Mouse (Mus musculus): ENCODE data around the gene Cym. TPM values are rescaled to one million over a fixed set of nuclear protein-coding genes. Genes with fewer than 3 reads are reported as not detected.

Gene Cym
- total RNA-seq, 1 experiment from 2014 or later: not detected

- no peak for ATAC-seq (replicated peaks in 1 of 2; ENCODE audit: insufficient read depth in 1 of 2, low FRiP score in 2 of 2, low TSS enrichment in 1 of 2, low read depth in 1 of 2, poor library complexity in 2 of 2, severe bottlenecking in 2 of 2)
These were observed 9.7 kb upstream of the Cym start for GRCm38 (mm10) chr3:107231202-107231601.

GRCm38 (mm10) chr3:107230527-107230926, 9.0 kb upstream of the Cym start, which contains the start of gene A630076J17Rik:
Gene A630076J17Rik (plus strand): TSS chr3:107230614.
- no peak for ATAC-seq (replicated peaks in 1 of 2; ENCODE audit: insufficient read depth in 1 of 2, low FRiP score in 2 of 2, low TSS enrichment in 1 of 2, low read depth in 1 of 2, poor library complexity in 2 of 2, severe bottlenecking in 2 of 2)

GRCm38 (mm10) chr3:107229822-107230221, 8.3 kb upstream of the Cym start:
- no peak for ATAC-seq (replicated peaks in 1 of 2; ENCODE audit: insufficient read depth in 1 of 2, low FRiP score in 2 of 2, low TSS enrichment in 1 of 2, low read depth in 1 of 2, poor library complexity in 2 of 2, severe bottlenecking in 2 of 2)

GRCm38 (mm10) chr3:107229221-107229620, 7.7 kb upstream of the Cym start:
- no peak for ATAC-seq (replicated peaks in 1 of 2; ENCODE audit: insufficient read depth in 1 of 2, low FRiP score in 2 of 2, low TSS enrichment in 1 of 2, low read depth in 1 of 2, poor library complexity in 2 of 2, severe bottlenecking in 2 of 2)

- no peak for ATAC-seq (replicated peaks in 1 of 2; ENCODE audit: insufficient read depth in 1 of 2, low FRiP score in 2 of 2, low TSS enrichment in 1 of 2, low read depth in 1 of 2, poor library complexity in 2 of 2, severe bottlenecking in 2 of 2)
These were observed 4.3 kb upstream of the Cym start for GRCm38 (mm10) chr3:107225820-107226219.

- no peak for ATAC-seq (replicated peaks in 1 of 2; ENCODE audit: insufficient read depth in 1 of 2, low FRiP score in 2 of 2, low TSS enrichment in 1 of 2, low read depth in 1 of 2, poor library complexity in 2 of 2, severe bottlenecking in 2 of 2)
These were observed 1.7 kb upstream of the Cym start for GRCm38 (mm10) chr3:107223230-107223629.

- no peak for ATAC-seq (replicated peaks in 1 of 2; ENCODE audit: insufficient read depth in 1 of 2, low FRiP score in 2 of 2, low TSS enrichment in 1 of 2, low read depth in 1 of 2, poor library complexity in 2 of 2, severe bottlenecking in 2 of 2)
These were observed 3.0 kb downstream of the Cym start for GRCm38 (mm10) chr3:107218572-107218971.

GRCm38 (mm10) chr3:107217101-107217480, 4.4 kb downstream of the Cym start:
- ATAC-seq (replicated peaks in 1 of 2; ENCODE audit: insufficient read depth in 1 of 2, low FRiP score in 2 of 2, low TSS enrichment in 1 of 2, low read depth in 1 of 2, poor library complexity in 2 of 2, severe bottlenecking in 2 of 2): no peak

- no peak for ATAC-seq (replicated peaks in 1 of 2; ENCODE audit: insufficient read depth in 1 of 2, low FRiP score in 2 of 2, low TSS enrichment in 1 of 2, low read depth in 1 of 2, poor library complexity in 2 of 2, severe bottlenecking in 2 of 2)
These were observed 5.0 kb downstream of the Cym start for GRCm38 (mm10) chr3:107216400-107217100.

- ATAC-seq (replicated peaks in 1 of 2; ENCODE audit: insufficient read depth in 1 of 2, low FRiP score in 2 of 2, low TSS enrichment in 1 of 2, low read depth in 1 of 2, poor library complexity in 2 of 2, severe bottlenecking in 2 of 2): no peak
These were observed 6.9 kb downstream of the Cym start for GRCm38 (mm10) chr3:107214606-107215005.

- no peak for ATAC-seq (replicated peaks in 1 of 2; ENCODE audit: insufficient read depth in 1 of 2, low FRiP score in 2 of 2, low TSS enrichment in 1 of 2, low read depth in 1 of 2, poor library complexity in 2 of 2, severe bottlenecking in 2 of 2)
These were observed 13.8 kb downstream of the Cym start for GRCm38 (mm10) chr3:107207625-107208253.

- no peak for ATAC-seq (replicated peaks in 1 of 2; ENCODE audit: insufficient read depth in 1 of 2, low FRiP score in 2 of 2, low TSS enrichment in 1 of 2, low read depth in 1 of 2, poor library complexity in 2 of 2, severe bottlenecking in 2 of 2)
These were observed 14.9 kb downstream of the Cym start for GRCm38 (mm10) chr3:107206490-107207150.

- ATAC-seq (replicated peaks in 1 of 2; ENCODE audit: insufficient read depth in 1 of 2, low FRiP score in 2 of 2, low TSS enrichment in 1 of 2, low read depth in 1 of 2, poor library complexity in 2 of 2, severe bottlenecking in 2 of 2): peak; percentile 56 to 67; a peak in 3 of 4 replicates
These were observed 15.5 kb downstream of the Cym start for GRCm38 (mm10) chr3:107205994-107206393.

- no peak for ATAC-seq (replicated peaks in 1 of 2; ENCODE audit: insufficient read depth in 1 of 2, low FRiP score in 2 of 2, low TSS enrichment in 1 of 2, low read depth in 1 of 2, poor library complexity in 2 of 2, severe bottlenecking in 2 of 2)
These were observed 16.4 kb downstream of the Cym start for GRCm38 (mm10) chr3:107205170-107205569.

GRCm38 (mm10) chr3:107204413-107204812, 17.1 kb downstream of the Cym start:
- ATAC-seq (replicated peaks in 1 of 2; ENCODE audit: insufficient read depth in 1 of 2, low FRiP score in 2 of 2, low TSS enrichment in 1 of 2, low read depth in 1 of 2, poor library complexity in 2 of 2, severe bottlenecking in 2 of 2): no peak

GRCm38 (mm10) chr3:107201310-107202180, 20.0 kb downstream of the Cym start:
- ATAC-seq (replicated peaks in 1 of 2; ENCODE audit: insufficient read depth in 1 of 2, low FRiP score in 2 of 2, low TSS enrichment in 1 of 2, low read depth in 1 of 2, poor library complexity in 2 of 2, severe bottlenecking in 2 of 2): no peak

GRCm38 (mm10) chr3:107188226-107188899, 33.2 kb downstream of the Cym start:
- peak; percentile 43 to 55; a peak in 2 of 4 replicates for ATAC-seq (replicated peaks in 1 of 2; ENCODE audit: insufficient read depth in 1 of 2, low FRiP score in 2 of 2, low TSS enrichment in 1 of 2, low read depth in 1 of 2, poor library complexity in 2 of 2, severe bottlenecking in 2 of 2)

Measured in hematopoietic stem cell, adult 5-6 weeks (primary cell).